Mouse (Mus musculus) heart, adult 2 months (tissue): ENCODE data around the gene Tm4sf19.

Source experiments
- CTCF ChIP-seq: fragments of 200-600 bp; IDR thresholded peaks from 2 replicates; pipeline ENCODE4 v1.8.1; 2022; ENCODE audit warnings: antibody characterized with exemption, mild to moderate bottlenecking, moderate library complexity
- POLR2A ChIP-seq: fragments of 200-500 bp; IDR thresholded peaks from 2 replicates; pipeline ENCODE4 v1.6.1; 2011; ENCODE audit warnings: mild to moderate bottlenecking, low read depth, low read length, control low read depth; ENCODE audit not compliant: insufficient read depth

DNA sequence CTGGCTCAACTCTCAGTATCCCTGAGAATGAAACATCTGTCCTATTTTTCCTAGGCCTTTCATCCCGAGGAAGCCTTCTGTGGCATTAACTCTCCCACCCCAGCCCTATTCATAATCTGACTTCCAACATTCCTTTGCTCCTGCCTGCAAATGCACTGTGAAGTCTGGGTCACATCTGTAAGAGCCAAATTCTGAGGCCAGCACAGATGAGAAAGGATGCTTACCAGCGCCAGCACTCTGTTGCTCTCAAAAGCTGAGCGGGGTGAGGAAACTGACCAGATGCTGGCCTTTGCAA, 3.8 kb upstream of the Tm4sf19 start:
- TF ChIP-seq POLR2A (no peak), CTCF (no peak)
